Mouse (Mus musculus) intestine, embryonic 16.5 days (tissue): ENCODE measurements around the gene Ssbp3. TPM values are rescaled to one million over a fixed set of nuclear protein-coding genes. Genes with fewer than 3 reads are reported as not detected.
A peak's percentile ranks its signal among the peaks of the same experiment; 100 is the strongest.

Source experiments
- ATAC-seq: fragments of 200-750 bp; cut with Nextera tagmentation; 2 replicates; pipeline ENCODE4 v1.8.0; 2017; ENCODE audit warnings: moderate TSS enrichment, moderate library complexity
- H3K27ac ChIP-seq: fragments of 300-500 bp; sonication (generic); 2 replicates; pipeline ENCODE4 v1.5.1; 2014; ENCODE audit warnings: mild to moderate bottlenecking, low read length
- H3K27me3 ChIP-seq: fragments of 300-500 bp; sonication (generic); replicated peaks from 2 replicates; pipeline ENCODE4 v1.6.1; 2014; ENCODE audit warnings: low read length, control low read depth, mixed read lengths; ENCODE audit not compliant: control insufficient read depth, insufficient read depth
- H3K36me3 ChIP-seq: fragments of 300-500 bp; sonication (generic); 2 replicates; pipeline ENCODE4 v1.6.1; 2014; ENCODE audit warnings: low read length, control low read depth; ENCODE audit not compliant: control insufficient read depth, insufficient read depth
- H3K4me1 ChIP-seq: fragments of 300-500 bp; sonication (generic); 2 replicates; pipeline ENCODE4 v1.6.1; 2014; ENCODE audit warnings: low read length, control low read depth, mixed read lengths; ENCODE audit not compliant: control insufficient read depth, insufficient read depth
- H3K4me2 ChIP-seq: fragments of 300-500 bp; sonication (generic); 2 replicates; pipeline ENCODE4 v1.6.1; 2014; ENCODE audit warnings: low read depth, low read length, control low read depth
- H3K4me3 ChIP-seq: fragments of 300-500 bp; sonication (generic); 2 replicates; pipeline ENCODE4 v1.5.1; 2014; ENCODE audit warnings: mild to moderate bottlenecking, low read length
- H3K9ac ChIP-seq: fragments of 300-500 bp; sonication (generic); 2 replicates; pipeline ENCODE4 v1.6.1; 2014; ENCODE audit warnings: low read depth, low read length
- H3K9me3 ChIP-seq: fragments of 300-500 bp; sonication (generic); 2 replicates; pipeline ENCODE4 v1.6.1; 2016; ENCODE audit warnings: low read length, control low read depth; ENCODE audit not compliant: control insufficient read depth
- WGBS: fragments of 180-500 bp; shearing (Covaris S2); extraction: QIAGEN DNeasy Blood & Tissue Kit; methylation state at CpG from one replicate; pipeline ENCODE4 v1.1.7; 2014; 5-methylcytosine and 5-hydroxymethylcytosine counted together
- polyA plus RNA-seq: library from polyadenylated mRNA; unstranded; fragments of >200 nt; fragmentation: Nextera tagmentation; extraction: Ambion mirVana; gene quantifications from 2 replicates; pipeline ENCODE4 v1.2.1, GENCODE M21; 2015

Ssbp3 gene
- polyA plus RNA-seq, 1 experiment from 2014 or later: 38.0 TPM

DNA sequence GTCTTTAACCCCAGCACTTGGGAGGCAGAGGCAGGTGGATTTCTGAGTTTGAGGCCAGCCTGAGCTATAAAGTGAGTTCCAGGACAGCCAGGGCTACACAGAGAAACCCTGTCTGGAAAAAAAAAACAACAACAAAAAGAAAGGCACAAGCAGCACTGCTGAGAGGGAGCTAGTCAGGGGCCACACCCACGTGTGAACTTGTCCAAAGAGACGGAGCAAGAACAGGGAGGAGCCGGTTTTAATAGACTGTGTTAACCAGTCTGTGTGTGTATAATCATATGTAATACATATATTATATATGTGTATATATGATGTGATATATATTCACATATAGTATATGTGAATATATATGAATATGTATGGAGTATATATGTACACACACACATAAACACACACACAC lies 8.9 kb upstream of the Ssbp3 start:
- Histone ChIP-seq H3K9me3 (no peaks in the 10 kb centered on the region), H3K36me3 (no peaks in the 10 kb centered on the region), H3K27me3 (no peaks in the 10 kb centered on the region), H3K4me2 (no peak overlapping the region), H3K4me3 (no peak overlapping the region), H3K9ac (no peak overlapping the region), H3K27ac (no peak overlapping the region), H3K4me1 (no peaks in the 10 kb centered on the region)
- no peak for ATAC-seq
- 71% methylated on average over 3 of the region's 3 CpGs for WGBS

- H3K9ac ChIP-seq: no peak overlapping the region
- no peaks in the 10 kb centered on the region for H3K9me3 ChIP-seq
- no peak overlapping the region for H3K4me3 ChIP-seq
- no peaks in the 10 kb centered on the region for H3K36me3 ChIP-seq
- ATAC-seq: no peak
- no peak overlapping the region for H3K4me2 ChIP-seq
- H3K27me3 ChIP-seq: no peaks in the 10 kb centered on the region
- no peak overlapping the region for H3K27ac ChIP-seq
- WGBS: 66% methylated on average over 8 of the region's 8 CpGs
- H3K4me1 ChIP-seq: no peaks in the 10 kb centered on the region
Observed at GRCm38 (mm10) chr4:106902157-106902556, 8.3 kb upstream of the Ssbp3 start.

- Histone ChIP-seq H3K9me3 (no peaks in the 10 kb centered on the region), H3K27me3 (no peaks in the 10 kb centered on the region), H3K27ac (no peak overlapping the region), H3K4me2 (no peak overlapping the region), H3K36me3 (no peaks in the 10 kb centered on the region), H3K4me3 (no peak overlapping the region), H3K4me1 (peaks cover 25% of the 10 kb centered on the region), H3K9ac (no peak overlapping the region)
- WGBS: 90% methylated on average over 3 of the region's 3 CpGs
- ATAC-seq: no peak
Observed at GRCm38 (mm10) chr4:106905898-106906297, 4.6 kb upstream of the Ssbp3 start.

- Histone ChIP-seq H3K27me3 (no peaks in the 10 kb centered on the region), H3K9ac (peak overlapping the region; percentile 60), H3K36me3 (no peaks in the 10 kb centered on the region), H3K9me3 (no peaks in the 10 kb centered on the region), H3K4me1 (peaks cover 26% of the 10 kb centered on the region), H3K27ac (peak overlapping the region; percentile 97), H3K4me2 (peak overlapping the region; percentile 35), H3K4me3 (peak overlapping the region; percentile 21)
- ATAC-seq: peak; percentile 4; the same call in 1 of the 2 replicates
- WGBS: 19% methylated on average over 17 of the region's 17 CpGs
Observed at GRCm38 (mm10) chr4:106907701-106908425, 2.6 kb upstream of the Ssbp3 start.

GRCm38 (mm10) chr4:106908426-106908809 lies 2.1 kb upstream of the Ssbp3 start:
- peak overlapping the region; percentile 21; the same call in 1 of the 2 replicates for H3K4me3 ChIP-seq
- peak overlapping the region; percentile 97 for H3K27ac ChIP-seq
- H3K27me3 ChIP-seq: no peaks in the 10 kb centered on the region
- peak; percentile 33 for ATAC-seq
- no peaks in the 10 kb centered on the region for H3K36me3 ChIP-seq
- no peaks in the 10 kb centered on the region for H3K9me3 ChIP-seq
- peak overlapping the region; percentile 60 for H3K9ac ChIP-seq
- 24% methylated on average over 3 of the region's 3 CpGs for WGBS
- H3K4me1 ChIP-seq: peaks cover 31% of the 10 kb centered on the region
- H3K4me2 ChIP-seq: peak overlapping the region; percentile 88; the same call in 1 of the 2 replicates

GRCm38 (mm10) chr4:106908950-106909751 lies 1.4 kb upstream of the Ssbp3 start:
- no peaks in the 10 kb centered on the region for H3K36me3 ChIP-seq
- H3K27ac ChIP-seq: peak overlapping the region; percentile 97
- ATAC-seq: peak; percentile 21
- H3K4me3 ChIP-seq: no peak overlapping the region
- no peaks in the 10 kb centered on the region for H3K9me3 ChIP-seq
- H3K9ac ChIP-seq: peak overlapping the region; percentile 15
- 12% methylated on average over 10 of the region's 10 CpGs for WGBS
- H3K4me1 ChIP-seq: peaks cover 36% of the 10 kb centered on the region
- no peaks in the 10 kb centered on the region for H3K27me3 ChIP-seq
- H3K4me2 ChIP-seq: peak overlapping the region; percentile 88

- peak overlapping the region; percentile 46; the same call in 1 of the 2 replicates for H3K9ac ChIP-seq
- ATAC-seq: no peak
- peak overlapping the region; percentile 97 for H3K27ac ChIP-seq
- H3K4me3 ChIP-seq: peak overlapping the region; percentile 13
- peaks cover 37% of the 10 kb centered on the region for H3K4me1 ChIP-seq
- WGBS: under 1% methylated on average over 6 of the region's 6 CpGs
- peak overlapping the region; percentile 88 for H3K4me2 ChIP-seq
- H3K36me3 ChIP-seq: no peaks in the 10 kb centered on the region
- no peaks in the 10 kb centered on the region for H3K9me3 ChIP-seq
- no peaks in the 10 kb centered on the region for H3K27me3 ChIP-seq
Observed at GRCm38 (mm10) chr4:106909797-106910196, 704 bp upstream of the Ssbp3 start.

- Histone ChIP-seq H3K4me2 (peak overlapping the region; percentile 88), H3K4me3 (peak overlapping the region; percentile 99), H3K4me1 (peaks cover 42% of the 10 kb centered on the region), H3K9ac (peak overlapping the region; percentile 98), H3K9me3 (no peaks in the 10 kb centered on the region), H3K36me3 (0 out of 2 replicates have a peak, but pooled peaks cover 3% of the 10 kb centered on the region), H3K27me3 (no peaks in the 10 kb centered on the region), H3K27ac (peak overlapping the region; percentile 97)
- ATAC-seq: peak; percentile 90
- WGBS: under 1% methylated on average over 84 of the region's 89 CpGs
Observed at GRCm38 (mm10) chr4:106911246-106911801, 823 bp downstream of the Ssbp3 start.
